Mouse (Mus musculus) limb, embryonic 11.5 days (tissue): Measurements from ENCODE around the gene Ankrd22. TPM values are rescaled to one million over a fixed set of nuclear protein-coding genes. Genes with fewer than 3 reads are reported as not detected.

Experiments
- ATAC-seq: fragments of 200-750 bp; cut with Nextera tagmentation; 2 replicates; pipeline ENCODE4 v1.8.0; 2017; ENCODE audit warnings: low read depth; ENCODE audit not compliant: insufficient number of reproducible peaks, low FRiP score, low TSS enrichment
- DNase-seq: peaks from one replicate; pipeline ENCODE4 v3.0.0-alpha.2; 2015; ENCODE audit warnings: low spot score
- H3K27ac ChIP-seq: fragments of 300-500 bp; sonication (generic); replicated peaks from 2 replicates; pipeline ENCODE4 v1.5.1; 2014; ENCODE audit warnings: low read depth, mild to moderate bottlenecking, low read length
- H3K27me3 ChIP-seq: fragments of 300-500 bp; sonication (generic); 2 replicates; pipeline ENCODE4 v1.6.1; 2014; ENCODE audit warnings: mild to moderate bottlenecking, low read length, mixed read lengths; ENCODE audit not compliant: control insufficient read depth, insufficient read depth
- H3K36me3 ChIP-seq: fragments of 300-500 bp; sonication (generic); 2 replicates; pipeline ENCODE4 v1.6.1; 2014; ENCODE audit warnings: mild to moderate bottlenecking, low read length, moderate library complexity, mixed read lengths; ENCODE audit not compliant: control insufficient read depth, insufficient read depth
- H3K4me1 ChIP-seq: fragments of 300-500 bp; sonication (generic); 2 replicates; pipeline ENCODE4 v1.6.1; 2014; ENCODE audit warnings: low read length, mixed read lengths; ENCODE audit not compliant: control insufficient read depth, insufficient read depth
- H3K4me2 ChIP-seq: fragments of 300-500 bp; sonication (generic); 2 replicates; pipeline ENCODE4 v1.6.1; 2014; ENCODE audit warnings: low read depth, mild to moderate bottlenecking, moderate library complexity; ENCODE audit not compliant: severe bottlenecking
- H3K4me3 ChIP-seq: fragments of 300-500 bp; sonication (generic); 2 replicates; pipeline ENCODE4 v1.5.1; 2014; ENCODE audit warnings: low read depth, low read length
- H3K9ac ChIP-seq: fragments of 300-500 bp; sonication (generic); 2 replicates; pipeline ENCODE4 v1.6.1; 2014; ENCODE audit warnings: mild to moderate bottlenecking, low read length
- H3K9me3 ChIP-seq: fragments of 300-500 bp; sonication (generic); 2 replicates; pipeline ENCODE4 v1.6.1; 2016; ENCODE audit warnings: low read length; ENCODE audit not compliant: control insufficient read depth
- WGBS: fragments of 180-500 bp; shearing (Covaris S2); extraction: QIAGEN DNeasy Blood & Tissue Kit; methylation state at CpG from one replicate; pipeline ENCODE4 v1.1.7; 2014; 5-methylcytosine and 5-hydroxymethylcytosine counted together
- polyA plus RNA-seq: library from polyadenylated mRNA; unstranded; fragments of >200 nt; fragmentation: Nextera tagmentation; extraction: Ambion mirVana; gene quantifications from 2 replicates; pipeline ENCODE4 v1.2.1, GENCODE M21; 2014

Gene Ankrd22
- polyA plus RNA-seq, 1 experiment from 2014 or later, result not detected

- Histone ChIP-seq H3K27ac (no peak overlapping the region), H3K27me3 (no peaks in the 10 kb centered on the region), H3K9me3 (no peaks in the 10 kb centered on the region), H3K4me2 (no peak overlapping the region), H3K36me3 (no peaks in the 10 kb centered on the region), H3K4me3 (no peak overlapping the region), H3K9ac (no peak overlapping the region), H3K4me1 (no peaks in the 10 kb centered on the region)
- no peak for DNase-seq
- ATAC-seq, result no peak
- whole genome bisulfite sequencing, result 89% methylated on average over 3 of the region's 3 CpGs
These were observed 26.3 kb downstream of the Ankrd22 start for GRCm38 (mm10) chr19:34139431-34140046.

GRCm38 (mm10) chr19:34138720-34139430, 27.0 kb downstream of the Ankrd22 start:
- H3K36me3 ChIP-seq, result no peaks in the 10 kb centered on the region
- no peak for DNase-seq
- no peak for ATAC-seq
- H3K4me2 ChIP-seq, result no peak overlapping the region
- H3K9me3 ChIP-seq, result no peaks in the 10 kb centered on the region
- WGBS, result 89% methylated on average over 6 of the region's 6 CpGs
- H3K27ac ChIP-seq, result no peak overlapping the region
- no peak overlapping the region for H3K9ac ChIP-seq
- no peaks in the 10 kb centered on the region for H3K27me3 ChIP-seq
- no peak overlapping the region for H3K4me3 ChIP-seq
- H3K4me1 ChIP-seq, result no peaks in the 10 kb centered on the region

DNA sequence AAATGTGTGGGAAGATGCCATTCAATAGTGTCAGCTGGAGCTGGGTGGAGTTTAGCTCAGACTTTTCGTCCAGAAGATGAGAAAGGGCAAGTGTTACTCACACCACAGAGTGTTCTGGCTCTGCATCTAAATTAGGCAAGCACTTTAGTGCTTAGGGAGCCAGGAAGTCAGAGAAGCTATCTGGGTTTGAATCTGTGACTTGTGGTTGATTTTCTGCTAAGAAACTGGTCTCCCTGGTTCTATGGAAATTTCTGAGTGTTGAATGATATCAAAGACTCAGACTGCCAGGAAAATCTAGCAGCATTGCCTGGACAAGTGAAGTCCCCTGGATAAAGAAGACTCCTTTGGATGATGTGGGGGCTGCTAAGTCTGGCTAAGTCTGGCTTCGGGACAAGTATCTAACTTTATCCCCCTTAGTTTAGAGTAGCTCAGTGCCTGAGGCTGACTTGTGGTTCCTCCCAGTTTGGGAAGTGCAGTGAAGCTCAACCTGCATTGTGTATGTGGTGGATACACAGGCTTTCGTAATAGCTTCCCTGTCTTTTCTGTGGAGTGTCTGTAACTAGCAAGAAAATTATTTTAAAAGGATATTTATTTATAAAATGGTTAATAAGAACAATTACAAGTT, 45.6 kb downstream of the Ankrd22 start:
- WGBS, result 75% methylated on average over 3 of the region's 3 CpGs
- H3K4me1 ChIP-seq, result no peaks in the 10 kb centered on the region

DNA sequence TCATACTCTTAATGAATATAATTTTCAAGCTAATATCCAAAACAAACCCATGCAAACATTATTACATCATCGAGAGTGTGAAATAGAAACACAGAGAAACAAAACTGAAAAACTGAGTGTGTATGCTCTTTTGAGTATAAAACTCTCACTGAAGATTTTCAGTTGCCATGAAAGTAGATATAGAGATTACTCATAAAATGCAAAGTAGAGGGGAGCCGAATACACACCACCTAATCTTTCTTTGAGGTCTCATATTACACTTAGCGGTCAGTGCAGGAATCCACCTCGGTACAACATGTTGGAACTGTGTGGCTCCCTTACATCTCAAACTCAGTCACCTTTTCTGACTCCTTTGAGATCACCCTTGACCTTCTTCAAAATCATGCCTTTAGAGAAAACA, 46.2 kb downstream of the Ankrd22 start:
- 71% methylated on average over 4 of the region's 4 CpGs for WGBS

More for the DNA sequence above, 45.6 kb downstream of the Ankrd22 start:
- no peak for DNase-seq
- no peak overlapping the region for H3K4me2 ChIP-seq
- H3K9me3 ChIP-seq, result no peaks in the 10 kb centered on the region
- H3K27ac ChIP-seq, result no peak overlapping the region
- no peaks in the 10 kb centered on the region for H3K27me3 ChIP-seq
- no peak overlapping the region for H3K9ac ChIP-seq
- ATAC-seq, result no peak
- no peak overlapping the region for H3K4me3 ChIP-seq
- no peaks in the 10 kb centered on the region for H3K36me3 ChIP-seq

GRCm38 (mm10) chr19:34119102-34119501, 46.8 kb downstream of the Ankrd22 start:
- no peak overlapping the region for H3K9ac ChIP-seq
- H3K4me3 ChIP-seq, result no peak overlapping the region
- no peaks in the 10 kb centered on the region for H3K36me3 ChIP-seq
- no peak for ATAC-seq
- 81% methylated on average over 1 of the region's 1 CpGs for WGBS
- H3K4me1 ChIP-seq, result no peaks in the 10 kb centered on the region
- no peak overlapping the region for H3K27ac ChIP-seq
- no peaks in the 10 kb centered on the region for H3K9me3 ChIP-seq
- no peak for DNase-seq
- H3K27me3 ChIP-seq, result no peaks in the 10 kb centered on the region
- H3K4me2 ChIP-seq, result no peak overlapping the region

More for the DNA sequence above, 46.2 kb downstream of the Ankrd22 start:
- no peak overlapping the region for H3K9ac ChIP-seq
- no peaks in the 10 kb centered on the region for H3K4me1 ChIP-seq
- H3K4me2 ChIP-seq, result no peak overlapping the region
- no peaks in the 10 kb centered on the region for H3K27me3 ChIP-seq
- no peaks in the 10 kb centered on the region for H3K36me3 ChIP-seq
- H3K4me3 ChIP-seq, result no peak overlapping the region
- DNase-seq (no peak), ATAC-seq (no peak)
- H3K9me3 ChIP-seq, result no peaks in the 10 kb centered on the region
- no peak overlapping the region for H3K27ac ChIP-seq

DNA sequence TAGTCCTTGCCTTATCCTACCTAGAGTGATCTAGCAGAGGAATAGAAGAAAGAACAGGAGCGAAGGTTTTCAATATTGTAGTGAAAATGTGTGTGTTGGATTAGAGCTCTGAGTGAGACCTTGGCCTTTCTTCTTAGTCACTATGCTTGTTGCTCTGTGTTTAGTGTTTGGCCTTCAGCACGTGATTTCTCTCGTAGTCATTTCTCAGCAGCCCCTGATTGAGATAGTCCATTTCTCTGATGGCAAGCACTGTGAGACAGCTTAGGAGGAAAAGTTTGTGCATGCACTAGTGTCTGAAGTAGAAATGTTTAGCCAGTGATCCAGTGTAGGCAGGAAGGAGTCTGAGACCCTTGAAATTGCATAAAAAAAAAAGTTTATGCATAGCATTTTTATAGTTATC, 61.0 kb downstream of the Ankrd22 start:
- no peak overlapping the region for H3K9ac ChIP-seq
- H3K27ac ChIP-seq, result no peak overlapping the region
- no peaks in the 10 kb centered on the region for H3K27me3 ChIP-seq
- DNase-seq (no peak), ATAC-seq (no peak)
- H3K4me3 ChIP-seq, result no peak overlapping the region
- H3K4me2 ChIP-seq, result no peak overlapping the region
- no peaks in the 10 kb centered on the region for H3K9me3 ChIP-seq
- H3K4me1 ChIP-seq, result no peaks in the 10 kb centered on the region
- H3K36me3 ChIP-seq, result no peaks in the 10 kb centered on the region
- 89% methylated on average over 3 of the region's 3 CpGs for WGBS

- Histone ChIP-seq H3K27ac (no peak overlapping the region), H3K9me3 (no peaks in the 10 kb centered on the region), H3K4me1 (no peaks in the 10 kb centered on the region), H3K27me3 (no peaks in the 10 kb centered on the region), H3K4me3 (no peak overlapping the region), H3K9ac (no peak overlapping the region), H3K36me3 (no peaks in the 10 kb centered on the region), H3K4me2 (no peak overlapping the region)
- no peak for DNase-seq
- 84% methylated on average over 7 of the region's 7 CpGs for WGBS
- no peak for ATAC-seq
These were observed 64.0 kb downstream of the Ankrd22 start for GRCm38 (mm10) chr19:34101888-34102287.

- 80% methylated on average over 4 of the region's 4 CpGs for WGBS
- DNase-seq (no peak), ATAC-seq (no peak)
- H3K4me3 ChIP-seq, result no peak within 1 kb of the TSS
- H3K4me2 ChIP-seq, result no peak within 1 kb of the TSS
- H3K9me3 ChIP-seq, result no peaks in the 10 kb centered on the region
- H3K9ac ChIP-seq, result no peak within 1 kb of the TSS
- H3K27me3 ChIP-seq, result no peaks in the 10 kb centered on the region
- no peaks in the 10 kb centered on the region for H3K4me1 ChIP-seq
- no peaks in the 10 kb centered on the region for H3K36me3 ChIP-seq
- no peak within 1 kb of the TSS for H3K27ac ChIP-seq
These were observed 65.2 kb downstream of the Ankrd22 start, which contains the start of gene Lipm for GRCm38 (mm10) chr19:34100633-34101032. TSS of gene Lipm (plus strand) at chr19:34100933.
